Mouse (Mus musculus) cerebellum, adult 9-11 months (tissue): ENCODE measurements around the gene Prmt2.

Experiments used
- DNase-seq: peaks from one replicate; pipeline ENCODE4 v3.0.0; 2022

Gene Prmt2

DNA sequence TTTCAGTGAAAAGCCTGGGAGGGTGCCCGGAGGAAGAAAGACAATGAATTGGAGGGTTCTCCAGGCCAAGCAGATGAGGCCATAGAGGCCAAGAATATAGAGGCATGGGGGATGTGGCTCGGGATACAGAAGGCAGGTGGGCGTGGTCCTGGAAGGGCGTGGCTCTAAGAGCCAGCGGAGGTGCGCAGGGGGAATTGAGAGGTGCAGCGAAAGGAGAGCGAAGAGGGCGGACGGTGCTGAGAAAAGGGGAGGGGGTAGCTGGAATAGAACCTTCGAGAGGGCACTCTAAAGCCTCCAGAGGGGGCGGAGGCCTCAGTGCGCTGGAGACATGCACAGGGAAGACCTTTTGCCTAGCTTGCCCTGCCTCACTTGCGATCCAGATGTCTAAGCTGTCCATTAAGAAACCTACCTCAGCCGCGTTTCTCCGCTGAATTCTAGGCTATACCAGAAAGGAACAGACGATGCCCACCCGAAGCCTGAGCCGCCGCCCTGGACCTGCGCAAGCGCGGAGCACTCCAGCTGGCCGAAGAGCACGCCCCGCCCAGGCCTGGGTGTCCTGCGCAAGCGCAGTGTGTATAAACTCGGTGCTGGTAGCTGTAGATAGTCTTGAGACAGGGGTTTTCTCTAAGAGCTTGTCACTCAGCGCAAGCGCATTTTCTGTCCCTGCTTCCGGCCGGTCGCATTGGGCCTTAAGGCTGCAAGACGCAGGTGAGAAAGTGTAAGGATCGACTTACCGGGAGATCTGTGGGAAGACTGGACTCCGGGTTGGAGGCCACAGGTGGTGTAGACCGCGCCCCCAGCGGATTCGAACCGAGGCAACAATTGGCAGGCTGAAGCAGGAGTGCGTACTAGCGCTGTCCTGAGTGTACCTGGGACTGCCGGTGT, at the start of gene Prmt2:
Gene Prmt2, minus strand, starts transcription at position 525 of the 885 bp plus-strand sequence.
- DNase-seq: peak; percentile 90

DNA sequence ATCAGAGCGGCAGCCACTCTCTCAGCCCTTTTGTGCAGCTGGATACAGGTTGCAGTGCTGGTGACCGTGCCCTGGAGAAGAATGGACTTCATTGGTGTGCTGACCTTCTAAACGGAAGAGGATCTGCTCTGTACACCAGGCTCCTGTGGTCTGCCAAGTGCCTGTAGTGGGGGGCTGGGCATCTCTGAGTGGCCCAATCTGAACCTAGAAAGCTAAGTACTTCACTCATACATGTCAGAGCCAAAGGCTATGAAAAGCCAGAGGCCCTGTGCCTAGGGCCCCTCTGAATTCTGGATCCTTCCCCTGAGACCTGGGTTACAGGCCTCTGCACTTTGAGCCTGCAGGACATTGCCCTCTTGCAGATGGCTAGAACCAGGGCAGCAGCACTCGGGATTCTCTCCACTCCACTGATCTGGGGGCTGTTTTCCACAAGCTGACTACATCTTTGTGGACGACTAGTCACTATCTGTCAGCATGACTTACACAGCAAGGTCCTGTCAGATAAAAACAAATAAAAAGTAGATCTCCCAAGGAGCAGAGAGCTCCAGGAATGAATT, 41.0 kb upstream of the Prmt2 start:
- no peak for DNase-seq

DNA sequence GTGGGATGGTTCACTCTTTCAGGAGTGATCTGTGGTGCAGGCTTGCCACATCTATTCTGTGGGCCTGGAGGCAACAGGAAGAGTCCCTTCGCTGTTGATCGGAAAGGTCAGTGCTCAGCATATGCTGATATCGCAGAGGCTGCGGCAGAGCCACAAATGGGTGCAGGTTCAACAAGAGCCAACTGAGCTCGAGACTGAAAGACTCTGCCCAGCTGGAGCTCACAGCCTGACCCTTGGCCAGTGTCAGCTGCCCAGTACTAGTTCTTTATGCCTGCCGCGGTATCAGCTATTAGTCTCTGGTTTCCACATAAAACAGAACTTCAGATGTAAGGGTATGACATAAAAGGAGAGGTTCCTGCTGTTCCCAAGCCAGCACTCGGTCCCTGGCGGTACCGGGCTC, 37.6 kb upstream of the Prmt2 start:
- DNase-seq: no peak

DNA sequence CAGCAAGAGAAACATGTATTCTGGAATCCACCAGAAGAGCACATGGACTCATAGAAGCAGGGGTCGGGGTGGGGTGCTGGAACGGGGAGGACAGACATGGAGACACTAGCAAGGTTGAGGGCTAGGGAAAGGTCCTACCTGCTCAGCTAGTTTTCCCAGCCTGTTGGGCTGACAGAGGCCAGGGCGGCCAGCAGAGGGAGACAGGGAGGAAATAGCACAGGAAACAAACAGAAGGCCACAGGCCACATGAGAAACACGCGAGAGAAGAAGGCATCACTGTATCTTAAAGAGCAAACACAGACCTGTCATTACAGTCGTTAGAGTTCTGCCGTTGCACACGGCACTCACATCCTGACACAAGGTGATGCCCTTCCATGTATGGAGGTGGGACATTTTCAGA, 33.6 kb upstream of the Prmt2 start:
- DNase-seq: no peak

DNA sequence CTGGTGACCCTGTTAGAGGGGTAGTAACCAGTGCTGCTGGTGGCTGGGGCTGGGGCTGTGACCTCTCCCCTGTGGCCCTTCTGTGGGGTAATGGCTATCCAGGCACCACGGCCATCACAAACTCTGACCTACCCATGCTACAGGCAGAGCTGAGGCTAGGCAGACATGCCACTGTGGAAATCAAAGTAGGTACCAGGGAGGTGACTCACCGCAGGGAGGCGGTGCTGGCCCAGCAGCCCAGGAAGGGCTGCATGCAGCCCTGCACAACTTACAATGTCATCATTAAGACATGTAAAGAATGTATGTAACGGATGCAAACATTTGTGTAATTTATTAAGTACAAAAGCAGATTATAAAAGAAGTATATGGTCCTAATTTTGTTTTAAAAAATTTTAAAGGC, 24.8 kb upstream of the Prmt2 start:
- no peak for DNase-seq

DNA sequence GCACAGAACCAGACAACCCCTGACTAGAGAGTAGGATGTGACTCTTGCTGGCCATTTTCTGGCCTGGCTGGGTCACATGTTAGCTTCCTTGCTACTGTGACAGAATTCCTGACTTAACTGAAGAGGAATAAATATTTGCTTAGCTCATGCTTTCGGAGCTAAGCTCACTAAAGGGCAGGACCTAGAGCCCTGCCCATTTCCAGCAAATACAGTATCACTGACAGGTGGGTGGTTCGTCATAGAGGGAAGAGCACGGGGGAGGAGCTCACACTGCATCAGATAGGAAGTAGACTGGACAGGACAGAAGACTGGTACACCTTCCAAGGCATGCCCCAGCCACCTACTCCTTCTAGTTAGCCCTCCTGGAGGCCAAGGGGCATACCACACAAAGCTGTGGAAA, 23.8 kb upstream of the Prmt2 start:
- DNase-seq: no peak

DNA sequence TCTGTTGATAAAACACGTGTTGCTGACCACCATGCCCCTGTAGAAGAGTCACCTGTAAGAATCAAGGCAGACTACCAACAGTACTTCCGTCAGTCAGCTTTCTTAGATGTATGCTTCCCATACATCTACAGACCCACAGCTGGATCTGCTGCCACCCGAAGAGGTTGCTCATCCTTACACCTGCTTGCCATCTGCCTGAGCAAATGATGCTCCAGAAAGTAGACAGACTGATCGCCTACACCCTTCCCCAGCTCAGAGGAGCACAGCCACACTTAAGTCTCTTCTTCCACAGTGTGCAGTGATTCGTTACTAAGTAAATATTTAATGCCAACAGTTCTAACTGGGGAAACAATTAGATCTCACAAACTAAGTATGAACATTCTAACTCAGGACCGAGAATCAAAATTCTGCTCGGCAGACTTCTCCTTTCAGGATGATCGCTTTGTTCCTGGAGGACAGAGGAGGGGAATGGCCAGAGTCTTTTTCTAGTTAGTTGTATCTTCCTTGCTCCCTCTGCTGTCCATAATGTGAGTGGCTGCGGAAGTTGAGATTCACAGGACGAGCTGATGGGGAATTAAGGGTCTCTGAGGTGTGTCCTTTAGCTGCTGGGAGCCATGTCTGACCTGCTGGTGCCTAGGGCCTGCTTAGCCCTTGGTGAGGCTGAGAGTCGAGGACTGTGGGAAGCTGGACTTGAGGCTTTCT, 22.8 kb upstream of the Prmt2 start:
- no peak for DNase-seq

DNA sequence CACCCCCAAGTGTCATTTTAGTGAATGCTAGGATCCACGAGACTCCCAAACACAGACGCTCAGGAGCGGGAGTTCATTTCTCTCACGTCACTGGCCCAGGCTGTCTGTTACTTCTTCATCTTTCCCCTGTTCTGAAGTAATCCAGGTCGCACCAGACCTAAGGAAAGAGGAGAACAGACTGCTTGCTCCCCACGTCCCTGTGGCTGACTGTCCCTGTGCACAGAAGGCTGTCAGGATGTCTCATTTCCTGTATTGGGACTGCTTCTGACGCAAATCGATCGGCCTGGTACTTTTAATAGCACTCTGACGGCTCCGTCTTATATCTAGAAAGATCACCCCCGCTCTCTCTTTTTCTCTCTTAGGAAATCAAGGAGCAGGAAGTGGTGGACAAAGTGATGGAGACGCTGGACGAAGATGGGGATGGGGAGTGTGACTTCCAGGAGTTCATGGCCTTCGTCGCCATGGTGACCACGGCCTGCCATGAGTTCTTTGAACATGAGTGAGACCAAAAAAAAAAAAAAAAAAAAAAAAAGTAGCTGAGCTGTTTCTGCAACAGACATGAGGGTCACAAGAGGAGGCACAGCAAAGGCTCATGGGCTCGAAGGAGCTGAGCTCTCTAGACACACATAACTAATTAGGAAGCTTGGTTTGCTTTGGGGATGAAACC, 22.0 kb upstream of the Prmt2 start:
- DNase-seq: no peak

DNA sequence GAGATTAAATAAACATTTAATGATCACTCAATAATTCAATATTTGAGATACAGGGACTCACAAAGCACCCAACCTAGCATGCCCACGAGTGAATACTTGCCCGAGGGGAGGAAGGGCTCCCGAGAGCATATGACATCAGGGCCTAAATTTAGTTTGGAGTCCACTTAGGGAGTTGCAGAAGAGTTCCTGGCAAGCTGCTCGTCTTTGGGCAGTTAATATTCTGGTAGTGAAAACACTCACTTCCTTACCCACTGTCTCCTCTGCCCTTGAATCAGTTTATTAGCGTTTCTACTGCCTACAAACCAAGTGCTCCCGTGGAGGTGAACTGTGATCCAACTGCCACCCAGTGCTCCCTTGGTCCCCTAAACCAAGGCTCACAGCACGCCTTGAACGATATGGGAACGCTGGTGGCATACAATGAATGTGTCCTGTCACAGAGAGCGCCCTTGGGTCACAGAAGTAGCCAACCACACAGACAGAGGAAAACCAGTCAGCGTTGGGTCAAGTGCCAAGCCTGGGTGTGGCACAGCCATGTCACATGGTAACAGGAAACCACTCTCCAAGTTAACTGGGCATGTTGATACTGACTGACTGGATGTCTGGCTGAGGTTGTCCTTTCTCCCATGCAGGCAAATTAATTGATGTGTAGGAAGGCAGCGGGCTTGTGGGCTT, 20.2 kb upstream of the Prmt2 start:
- DNase-seq: peak; percentile 34

DNA sequence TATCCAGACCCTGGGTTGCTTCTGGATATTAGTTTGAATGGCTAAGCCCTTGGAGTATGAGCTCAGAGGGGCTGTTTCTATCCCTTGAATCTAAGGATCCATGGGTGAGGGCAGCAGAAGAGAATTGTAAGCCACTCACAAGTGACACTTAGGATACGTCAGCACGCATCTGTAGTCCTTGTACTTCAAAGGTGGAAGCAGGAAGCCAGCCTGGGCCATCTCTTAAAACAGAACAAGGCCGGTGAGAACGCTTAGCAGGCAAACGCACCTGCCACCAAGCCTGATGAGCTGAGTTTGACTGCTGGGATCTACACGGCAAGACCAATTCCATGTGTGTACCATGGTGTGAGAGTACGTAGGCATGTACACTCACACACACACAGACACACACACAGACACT, 19.6 kb upstream of the Prmt2 start:
- DNase-seq: no peak

DNA sequence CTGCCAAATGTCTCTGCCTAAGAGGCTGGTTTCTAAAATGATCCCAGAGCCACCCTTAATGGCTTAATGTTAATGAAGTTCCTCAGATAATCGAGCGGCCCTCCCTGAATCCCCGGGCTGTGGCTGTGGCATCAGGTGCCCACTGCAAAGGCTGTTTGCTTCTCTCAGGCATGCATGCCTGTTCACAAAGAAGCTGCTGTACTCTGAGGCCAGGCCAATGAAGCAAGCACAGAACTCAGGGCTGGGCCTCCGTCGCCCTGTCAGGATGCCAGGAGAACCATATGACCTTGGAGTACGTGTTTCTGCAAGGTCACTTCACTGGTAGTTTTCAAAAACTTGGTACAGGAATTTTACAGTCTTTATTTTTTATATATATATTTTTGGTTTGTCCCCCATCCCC, 18.0 kb upstream of the Prmt2 start:
- no peak for DNase-seq

DNA sequence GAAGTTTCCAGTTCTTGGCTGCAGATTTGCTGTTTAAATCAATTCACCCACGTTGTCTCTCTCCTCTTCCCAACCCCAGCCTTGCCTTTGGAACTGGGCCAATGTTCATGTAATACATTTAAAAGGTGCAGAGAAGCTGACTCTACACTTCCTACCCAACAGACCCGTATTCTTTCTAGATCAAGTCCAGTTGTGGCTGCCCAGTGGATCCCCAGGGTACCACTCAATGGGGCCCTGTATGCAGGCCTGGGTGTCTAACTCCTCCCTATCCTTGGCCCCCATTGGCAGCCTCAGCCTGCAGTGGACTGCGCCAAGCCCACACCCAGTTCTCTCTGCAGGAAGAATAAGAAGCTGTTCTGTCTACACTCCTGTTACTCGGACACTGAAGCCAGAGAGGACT, 15.9 kb upstream of the Prmt2 start, which contains the start of gene S100b:
Gene S100b, plus strand, starts transcription at position 318 of the 400 bp plus-strand sequence.
- DNase-seq: peak; percentile 43

DNA sequence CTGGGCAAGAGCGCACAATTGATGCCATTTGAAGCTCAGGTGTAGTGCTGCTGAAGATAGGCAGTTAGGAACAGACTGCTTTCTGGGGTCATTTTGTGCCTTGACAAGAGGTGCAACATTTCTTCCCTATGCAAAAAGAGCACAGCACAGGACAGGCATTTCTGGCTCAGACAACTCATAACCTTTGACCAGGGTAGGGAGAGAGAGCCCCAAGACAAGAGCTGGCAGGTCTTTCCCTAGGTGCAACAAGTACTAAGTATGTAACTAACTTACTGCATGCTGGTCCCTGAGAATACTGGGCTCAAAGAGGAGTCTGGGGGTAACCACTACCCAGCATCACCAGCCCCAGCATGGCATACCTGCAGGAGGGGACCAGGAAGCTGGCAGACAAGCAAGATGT, 15.4 kb upstream of the Prmt2 start:
- no peak for DNase-seq

DNA sequence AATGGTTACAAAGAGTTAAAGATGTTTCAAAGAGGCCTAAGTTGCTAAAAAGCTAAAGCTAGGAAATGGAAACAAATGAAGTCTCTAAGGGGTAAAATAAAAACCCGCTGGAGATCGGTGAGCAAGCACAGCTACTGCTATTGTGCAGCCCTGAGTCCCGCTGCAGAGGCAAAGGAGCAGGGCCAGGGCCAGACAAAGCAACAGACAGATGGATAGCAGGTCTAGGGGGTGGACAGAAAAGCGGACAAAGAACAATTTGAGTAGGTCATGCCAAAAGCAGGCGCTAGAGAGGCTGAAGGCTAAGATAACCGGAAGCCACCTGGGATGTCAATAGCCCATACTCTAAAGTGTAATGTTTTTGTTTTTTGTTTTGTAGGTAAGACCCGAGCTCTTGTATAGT, 13.2 kb upstream of the Prmt2 start:
- DNase-seq: no peak

DNA sequence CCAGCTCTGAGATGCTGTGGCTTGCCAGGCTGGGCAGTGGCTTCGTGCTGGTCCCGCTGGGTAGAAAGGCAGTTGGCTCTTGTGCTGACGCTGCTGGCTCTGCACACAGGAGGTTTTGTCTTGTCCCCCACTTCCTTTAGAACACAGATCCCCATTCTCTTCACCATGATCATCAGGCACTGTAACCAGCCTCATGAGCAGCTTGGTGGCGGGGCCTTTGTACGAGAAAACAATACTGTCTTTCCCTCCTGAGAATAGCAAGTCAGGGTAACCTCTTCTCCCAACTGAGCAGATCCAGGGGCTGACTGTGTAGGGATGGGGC, 10.9 kb upstream of the Prmt2 start:
- peak; percentile 23 for DNase-seq

DNA sequence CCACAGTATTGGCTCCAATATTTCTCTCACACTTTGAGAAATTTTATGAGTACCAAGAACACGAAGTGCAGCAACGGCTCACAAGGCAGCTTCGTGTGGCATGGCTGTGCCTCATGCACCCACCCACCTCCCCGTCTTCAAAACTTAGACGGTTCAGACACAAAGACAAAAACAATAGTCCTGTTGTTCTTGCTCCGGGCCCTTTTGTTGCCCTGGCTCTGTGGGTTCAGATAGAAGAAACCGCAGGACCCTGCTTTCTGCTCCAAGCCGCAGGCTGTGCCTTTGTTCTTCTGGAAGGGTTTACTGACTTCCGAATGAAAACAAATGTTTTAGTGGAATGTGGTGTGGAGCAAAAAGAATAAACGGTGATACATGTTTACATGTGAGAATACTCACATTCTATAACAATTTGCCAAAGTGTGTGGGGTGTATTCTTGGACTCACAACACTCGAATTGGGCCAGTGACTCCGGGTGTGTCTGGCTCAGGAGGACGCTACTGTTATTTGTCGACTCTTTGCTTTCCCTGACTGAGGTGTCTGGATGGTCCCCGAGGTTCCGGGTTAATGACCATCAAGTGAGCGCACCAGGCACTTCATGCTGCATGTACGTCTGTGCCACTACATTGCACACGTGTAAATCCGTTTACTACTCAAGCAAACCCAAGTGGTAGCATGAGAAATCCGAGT, 10.4 kb upstream of the Prmt2 start:
- DNase-seq: no peak

DNA sequence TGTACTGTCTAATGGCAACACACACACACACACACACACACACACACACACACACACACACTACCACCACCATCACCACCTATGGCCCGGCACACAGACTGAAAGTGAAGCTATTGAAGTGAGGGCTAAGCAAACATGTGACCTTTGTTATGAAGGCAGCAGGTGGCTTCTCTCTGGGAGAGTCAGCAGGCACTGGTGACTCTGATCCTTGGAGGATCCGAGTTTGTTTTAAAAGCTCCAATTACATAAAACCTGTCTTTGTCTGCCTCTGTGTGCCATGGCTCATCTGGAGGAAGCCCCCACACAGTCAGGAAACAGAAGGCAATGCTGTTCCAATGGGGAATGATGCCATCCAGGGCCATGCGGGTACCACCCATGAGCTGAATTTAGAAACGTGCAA, 8.9 kb upstream of the Prmt2 start:
- no peak for DNase-seq

DNA sequence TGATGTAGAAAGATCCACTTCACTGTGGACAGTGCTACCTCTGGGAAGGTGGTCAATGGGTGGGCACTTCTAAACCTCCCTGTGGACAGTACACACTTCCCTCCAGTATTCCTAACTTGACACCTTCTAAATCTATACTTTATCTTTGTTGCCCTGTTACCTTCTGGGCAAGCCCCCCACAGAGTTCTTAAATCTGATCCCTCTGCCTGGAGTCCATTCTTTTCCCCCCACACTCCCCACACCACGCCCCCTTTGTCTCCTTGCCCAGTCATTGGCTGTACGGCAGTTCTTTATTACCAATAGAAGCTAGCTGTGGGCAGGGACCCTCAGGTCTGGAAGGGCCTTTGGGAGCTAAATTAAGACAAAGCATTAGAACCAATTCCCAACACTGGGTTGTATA, 7.4 kb upstream of the Prmt2 start:
- no peak for DNase-seq

DNA sequence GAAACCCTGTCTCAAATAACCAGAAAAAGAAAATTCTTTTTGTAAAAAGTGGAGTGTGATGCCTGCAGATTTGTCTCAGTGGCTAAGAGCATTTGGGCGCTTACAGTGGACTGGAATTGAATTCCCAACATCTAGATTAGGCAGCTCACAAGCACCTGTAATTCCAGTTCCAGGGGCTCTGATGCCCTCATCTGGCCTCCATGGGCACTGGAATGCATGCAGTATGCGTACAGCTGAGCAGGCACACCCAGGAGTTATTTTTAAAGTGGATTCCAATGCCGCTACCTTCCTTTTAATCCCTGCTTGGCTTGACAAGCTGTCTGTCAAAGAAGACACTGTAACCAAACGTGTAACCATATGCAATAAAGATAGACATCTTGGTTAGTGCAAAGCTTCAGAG, 1.7 kb upstream of the Prmt2 start:
- DNase-seq: no peak

DNA sequence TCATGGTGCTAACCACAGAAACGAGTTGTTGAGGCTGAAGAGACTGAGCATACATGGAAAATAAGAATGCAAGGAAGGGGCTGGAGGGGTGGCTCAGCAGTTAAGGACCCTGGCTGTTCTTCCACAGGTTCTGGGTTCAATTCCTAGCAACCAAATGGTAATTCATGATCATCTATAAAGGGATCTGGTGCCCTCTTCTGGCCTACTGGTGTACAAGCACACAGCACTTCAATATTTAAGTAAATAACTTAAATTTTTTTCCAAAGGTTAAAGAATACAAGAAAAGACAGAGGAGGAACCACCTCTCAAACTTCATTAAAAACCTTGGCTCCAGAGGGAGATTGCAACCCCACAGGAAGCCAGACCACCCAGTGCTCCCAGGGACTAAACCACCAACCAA, 8.0 kb downstream of the Prmt2 start:
- no peak for DNase-seq

DNA sequence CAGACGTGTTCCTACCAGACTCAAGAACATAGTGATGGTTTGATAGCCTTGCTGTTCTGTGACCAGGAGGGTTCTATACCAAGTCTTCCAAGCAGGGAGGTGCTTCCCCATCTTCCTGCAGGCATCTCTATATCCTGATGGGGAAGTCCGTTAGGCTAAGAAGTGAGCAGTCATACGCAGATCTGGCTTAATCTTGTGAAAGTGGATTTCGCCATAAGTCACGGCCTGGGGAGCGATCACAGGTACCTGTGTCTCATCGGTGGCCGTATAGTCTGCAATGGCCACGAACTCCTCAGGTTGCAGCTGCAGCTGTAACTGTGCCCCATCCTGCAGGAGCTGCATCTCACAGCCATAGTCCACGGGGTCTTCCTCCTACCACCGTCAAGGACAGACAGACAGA, 11.7 kb downstream of the Prmt2 start:
- no peak for DNase-seq

DNA sequence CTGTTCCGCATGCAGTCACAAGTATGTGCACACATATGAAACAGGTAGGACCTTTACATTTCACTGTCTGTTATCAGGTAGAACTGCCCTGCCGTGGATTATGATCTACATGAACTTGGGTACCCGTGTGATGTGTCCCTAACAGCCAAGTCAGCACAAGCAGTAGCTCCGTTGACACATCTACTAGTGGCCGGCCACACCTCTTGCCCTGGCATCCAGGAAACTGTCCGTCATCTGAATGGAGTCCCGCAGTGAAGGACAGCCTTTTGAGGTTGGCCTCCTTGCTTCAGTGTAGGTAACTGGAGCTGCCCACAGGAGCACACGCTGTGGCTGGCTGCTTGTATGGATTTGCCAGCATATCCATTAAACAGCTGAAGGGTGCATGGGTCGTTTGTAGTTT, 19.4 kb downstream of the Prmt2 start:
- no peak for DNase-seq

DNA sequence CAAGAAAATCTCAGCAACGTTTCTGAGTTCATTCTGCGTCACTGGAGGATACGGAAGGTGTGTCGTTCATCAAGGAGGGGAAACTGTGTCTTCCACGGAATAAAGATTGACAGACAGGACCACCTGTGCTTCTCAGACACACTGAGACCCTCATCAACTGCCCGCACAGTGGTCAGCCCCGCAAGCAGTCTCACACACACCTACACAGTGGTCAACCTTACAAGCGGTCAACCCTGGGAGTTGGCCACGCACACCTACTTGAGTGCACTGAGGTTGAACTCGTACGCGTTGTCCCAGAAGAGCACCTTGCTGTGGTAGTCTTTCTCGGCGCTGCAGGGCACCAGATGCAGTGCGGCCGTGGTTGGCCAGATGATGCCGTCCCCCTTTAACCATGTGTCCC, 20.6 kb downstream of the Prmt2 start:
- DNase-seq: no peak
